Mouse (Mus musculus): ENCODE measurements around the gene P3h1. TPM values are rescaled to one million over a fixed set of nuclear protein-coding genes. Genes with fewer than 3 reads are reported as not detected.

The P3h1 gene
- polyA plus RNA-seq, 1 experiment from 2014 or later: 16.0 TPM

- Histone ChIP-seq H3K27me3 (ENCODE audit: low read depth, poor library complexity, severe bottlenecking) (no peaks in the 10 kb centered on the region), H3K27ac (no peak overlapping the region), H3K4me1 (peaks cover 9% of the 10 kb centered on the region; the same call in 1 of the 2 replicates), H3K36me3 (peaks cover 72% of the 10 kb centered on the region), H3K9me3 (replicated peaks) (no peaks in the 10 kb centered on the region), H3K4me3 (no peak overlapping the region)
- DNase-seq (ENCODE audit: low spot score): no peak
- WGBS: 80% methylated on average over 22 of the region's 22 CpGs
These were observed 11.9 kb downstream of the P3h1 start for GRCm38 (mm10) chr4:119244468-119245240.

- WGBS: 87% methylated on average over 7 of the region's 7 CpGs
- H3K27ac ChIP-seq: no peak overlapping the region
- no peak overlapping the region for H3K4me3 ChIP-seq
- H3K4me1 ChIP-seq: peaks cover 9% of the 10 kb centered on the region; the same call in 1 of the 2 replicates
- H3K27me3 ChIP-seq (ENCODE audit: low read depth, poor library complexity, severe bottlenecking): no peaks in the 10 kb centered on the region
- DNase-seq (ENCODE audit: low spot score): no peak
- peaks cover 70% of the 10 kb centered on the region for H3K36me3 ChIP-seq
- no peaks in the 10 kb centered on the region for H3K9me3 ChIP-seq (replicated peaks)
These were observed 12.8 kb downstream of the P3h1 start for GRCm38 (mm10) chr4:119245556-119245955.

- Histone ChIP-seq H3K27ac (no peak overlapping the region), H3K4me3 (no peak overlapping the region), H3K9me3 (replicated peaks) (no peaks in the 10 kb centered on the region), H3K27me3 (ENCODE audit: low read depth, poor library complexity, severe bottlenecking) (no peaks in the 10 kb centered on the region), H3K36me3 (peaks cover 68% of the 10 kb centered on the region), H3K4me1 (peaks cover 9% of the 10 kb centered on the region; the same call in 1 of the 2 replicates)
- DNase-seq (ENCODE audit: low spot score): no peak
- WGBS: 92% methylated on average over 9 of the region's 9 CpGs
These were observed 13.2 kb downstream of the P3h1 start for GRCm38 (mm10) chr4:119245961-119246360.

- Histone ChIP-seq H3K36me3 (peaks cover 60% of the 10 kb centered on the region), H3K27ac (no peak overlapping the region), H3K27me3 (ENCODE audit: low read depth, poor library complexity, severe bottlenecking) (no peaks in the 10 kb centered on the region)
These were observed 14.0 kb downstream of the P3h1 start for GRCm38 (mm10) chr4:119246688-119247225.

GRCm38 (mm10) chr4:119247462-119248235 lies 14.9 kb downstream of the P3h1 start:
- H3K9me3 ChIP-seq (replicated peaks): no peaks in the 10 kb centered on the region
- H3K27ac ChIP-seq: no peak overlapping the region
- DNase-seq (ENCODE audit: low spot score): peak; percentile 65
- peaks cover 52% of the 10 kb centered on the region for H3K36me3 ChIP-seq
- WGBS: 33% methylated on average over 13 of the region's 13 CpGs
- peaks cover 9% of the 10 kb centered on the region; the same call in 1 of the 2 replicates for H3K4me1 ChIP-seq
- no peaks in the 10 kb centered on the region for H3K27me3 ChIP-seq (ENCODE audit: low read depth, poor library complexity, severe bottlenecking)
- no peak overlapping the region for H3K4me3 ChIP-seq

More at GRCm38 (mm10) chr4:119246688-119247225, 14.0 kb downstream of the P3h1 start:
- Histone ChIP-seq H3K4me3 (no peak overlapping the region), H3K9me3 (replicated peaks) (no peaks in the 10 kb centered on the region), H3K4me1 (peaks cover 9% of the 10 kb centered on the region; the same call in 1 of the 2 replicates)
- no peak for DNase-seq (ENCODE audit: low spot score)
- 81% methylated on average over 14 of the region's 14 CpGs for WGBS

- WGBS: 91% methylated on average over 11 of the region's 11 CpGs
- no peak overlapping the region for H3K27ac ChIP-seq
- H3K4me1 ChIP-seq: peaks cover 9% of the 10 kb centered on the region; the same call in 1 of the 2 replicates
- DNase-seq (ENCODE audit: low spot score): no peak
- H3K9me3 ChIP-seq (replicated peaks): no peaks in the 10 kb centered on the region
- H3K27me3 ChIP-seq (ENCODE audit: low read depth, poor library complexity, severe bottlenecking): no peaks in the 10 kb centered on the region
- peaks cover 49% of the 10 kb centered on the region for H3K36me3 ChIP-seq
- no peak overlapping the region for H3K4me3 ChIP-seq
These were observed 15.8 kb downstream of the P3h1 start for GRCm38 (mm10) chr4:119248407-119248965.

- DNase-seq (ENCODE audit: low spot score): no peak
- Histone ChIP-seq H3K9me3 (replicated peaks) (no peaks in the 10 kb centered on the region), H3K4me3 (no peak overlapping the region), H3K4me1 (peaks cover 22% of the 10 kb centered on the region), H3K36me3 (peaks cover 14% of the 10 kb centered on the region), H3K27ac (no peak overlapping the region), H3K27me3 (ENCODE audit: low read depth, poor library complexity, severe bottlenecking) (no peaks in the 10 kb centered on the region)
- 60% methylated on average over 7 of the region's 7 CpGs for WGBS
These were observed 19.5 kb downstream of the P3h1 start for GRCm38 (mm10) chr4:119252025-119252808.

- peak overlapping the region; percentile 71; the same call in 1 of the 2 replicates for H3K27ac ChIP-seq
- H3K4me1 ChIP-seq: peaks cover 19% of the 10 kb centered on the region
- 42% methylated on average over 9 of the region's 9 CpGs for WGBS
- H3K4me3 ChIP-seq: no peak overlapping the region
- no peaks in the 10 kb centered on the region for H3K9me3 ChIP-seq (replicated peaks)
- no peaks in the 10 kb centered on the region for H3K36me3 ChIP-seq
- no peak for DNase-seq (ENCODE audit: low spot score)
- H3K27me3 ChIP-seq (ENCODE audit: low read depth, poor library complexity, severe bottlenecking): no peaks in the 10 kb centered on the region
These were observed 21.4 kb downstream of the P3h1 start for GRCm38 (mm10) chr4:119254012-119254618.

- 79% methylated on average over 12 of the region's 12 CpGs for WGBS
- H3K4me3 ChIP-seq: no peak within 1 kb of the TSS
- peaks cover 21% of the 10 kb centered on the region for H3K4me1 ChIP-seq
- DNase-seq (ENCODE audit: low spot score): no peak
- H3K36me3 ChIP-seq: no peaks in the 10 kb centered on the region
- H3K9me3 ChIP-seq (replicated peaks): no peaks in the 10 kb centered on the region
- H3K27ac ChIP-seq: peak within 1 kb of the TSS; percentile 71; the same call in 1 of the 2 replicates
- no peaks in the 10 kb centered on the region for H3K27me3 ChIP-seq (ENCODE audit: low read depth, poor library complexity, severe bottlenecking)
These were observed 22.6 kb downstream of the P3h1 start, which contains the start of gene Cldn19 for GRCm38 (mm10) chr4:119255351-119255750. Cldn19 (plus strand) TSS chr4:119255414.

- no peaks in the 10 kb centered on the region for H3K36me3 ChIP-seq
- 0 out of 2 replicates have a peak overlapping the region, but pooled peaks have one; percentile 6 for H3K27ac ChIP-seq
- H3K4me1 ChIP-seq: peaks cover 32% of the 10 kb centered on the region
- DNase-seq (ENCODE audit: low spot score): no peak
- 83% methylated on average over 6 of the region's 6 CpGs for WGBS
- H3K9me3 ChIP-seq (replicated peaks): no peaks in the 10 kb centered on the region
- H3K27me3 ChIP-seq (ENCODE audit: low read depth, poor library complexity, severe bottlenecking): no peaks in the 10 kb centered on the region
- no peak overlapping the region for H3K4me3 ChIP-seq
These were observed 24.4 kb downstream of the P3h1 start for GRCm38 (mm10) chr4:119257083-119257482.

- no peak for DNase-seq (ENCODE audit: low spot score)
- Histone ChIP-seq H3K4me1 (peaks cover 22% of the 10 kb centered on the region), H3K4me3 (no peak overlapping the region), H3K27ac (no peak overlapping the region), H3K27me3 (ENCODE audit: low read depth, poor library complexity, severe bottlenecking) (no peaks in the 10 kb centered on the region), H3K36me3 (no peaks in the 10 kb centered on the region), H3K9me3 (replicated peaks) (no peaks in the 10 kb centered on the region)
- WGBS: 80% methylated on average over 15 of the region's 15 CpGs
These were observed 26.9 kb downstream of the P3h1 start for GRCm38 (mm10) chr4:119259344-119260254.
